Mouse (Mus musculus) MEL (cell line): ENCODE results near the gene Ryr1.

Source experiments
- BHLHE40 ChIP-seq: IDR thresholded peaks from 2 replicates; pipeline ENCODE4 v1.6.1; 2012; ENCODE audit warnings: low read depth, mild to moderate bottlenecking, inconsistent platforms, low read length, improper control_type of control experiment, borderline replicate concordance
- CHD2 ChIP-seq: IDR thresholded peaks from 2 replicates; pipeline ENCODE4 v1.6.1; 2011; ENCODE audit warnings: low read length, improper control_type of control experiment
- E2F4 ChIP-seq: IDR thresholded peaks from 2 replicates; pipeline ENCODE4 v1.6.1; 2011; ENCODE audit warnings: low read depth, low read length, improper control_type of control experiment, borderline replicate concordance
- ETS1 ChIP-seq: IDR thresholded peaks from 2 replicates; pipeline ENCODE4 v1.6.1; 2012; ENCODE audit warnings: low read depth, mild to moderate bottlenecking, inconsistent platforms, low read length, improper control_type of control experiment, moderate library complexity
- JUND ChIP-seq: IDR thresholded peaks from 2 replicates; pipeline ENCODE4 v1.6.1; 2011; ENCODE audit warnings: low read depth, mild to moderate bottlenecking, improper control_type of control experiment, low read length
- MXI1 ChIP-seq: IDR thresholded peaks from 2 replicates; pipeline ENCODE4 v1.6.1; 2011; ENCODE audit warnings: mild to moderate bottlenecking, low read depth, low read length, improper control_type of control experiment
- RAD21 ChIP-seq: IDR thresholded peaks from 2 replicates; pipeline ENCODE4 v1.6.1; 2011; ENCODE audit warnings: mild to moderate bottlenecking, low read depth, low read length, improper control_type of control experiment
- TAL1 ChIP-seq: IDR thresholded peaks from 2 replicates; pipeline ENCODE4 v1.6.1; 2012; ENCODE audit warnings: mild to moderate bottlenecking, inconsistent platforms, low read length, moderate library complexity, mixed read lengths
- TBP ChIP-seq: IDR thresholded peaks from 2 replicates; pipeline ENCODE4 v1.8.0; 2011; ENCODE audit warnings: low read depth, low read length, improper control_type of control experiment

DNA sequence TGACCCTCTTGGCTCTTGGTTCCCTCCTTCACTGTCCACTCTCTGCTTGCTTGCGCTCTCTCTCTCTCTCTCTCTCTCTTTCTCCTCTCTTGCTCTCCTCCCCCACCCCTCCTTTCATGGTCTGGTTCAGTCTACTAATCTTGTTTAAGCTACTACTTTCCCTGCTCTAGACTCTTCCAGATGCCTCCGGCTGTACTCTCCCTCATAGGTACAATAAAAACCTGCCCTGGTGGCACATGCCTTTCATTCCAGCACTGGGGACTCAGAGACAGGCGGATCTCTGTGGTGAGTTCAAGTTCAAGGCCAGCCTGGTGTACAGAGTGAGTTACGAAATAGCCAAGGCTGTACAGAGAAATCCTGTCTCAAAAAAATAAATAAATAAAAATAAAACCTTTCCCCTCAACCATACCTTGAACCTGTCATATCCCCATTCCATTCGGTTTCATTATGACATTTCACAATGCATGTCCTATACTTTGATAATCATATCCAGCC, 159.6 kb downstream of the Ryr1 start:
- TF ChIP-seq BHLHE40 (no peak), TAL1 (no peak), E2F4 (no peak), CHD2 (no peak), ETS1 (no peak), MXI1 (no peak), JUND (no peak), TBP (no peak), RAD21 (no peak)
